Mouse (Mus musculus): ENCODE measurements around the gene Ptbp1. TPM values are rescaled to one million over a fixed set of nuclear protein-coding genes. Genes with fewer than 3 reads are reported as not detected.

Gene Ptbp1
- polyA plus RNA-seq, 1 experiment from 2014 or later: 237 TPM

GRCm38 (mm10) chr10:79857452-79857811 lies 3.2 kb downstream of the Ptbp1 start:
- peak overlapping the region; percentile 99; the same call in 1 of the 2 replicates for H3K9ac ChIP-seq (replicated peaks; ENCODE audit: low read length)
- H3K36me3 ChIP-seq (replicated peaks; ENCODE audit: control insufficient read depth, insufficient read depth, low read depth, low read length): peaks cover 24% of the 10 kb centered on the region
- no peaks in the 10 kb centered on the region for H3K9me3 ChIP-seq (replicated peaks; ENCODE audit: control insufficient read depth, low read length)
- no peak overlapping the region for H3K27ac ChIP-seq (replicated peaks; ENCODE audit: low read depth, low read length)
- ATAC-seq (replicated peaks; ENCODE audit: insufficient number of reproducible peaks, low FRiP score, low TSS enrichment, low read depth): no peak
- no peak for DNase-seq (ENCODE audit: low spot score)
- peak overlapping the region; percentile 99 for H3K4me2 ChIP-seq (ENCODE audit: low read depth, low read length)
- no peaks in the 10 kb centered on the region for H3K27me3 ChIP-seq (ENCODE audit: control insufficient read depth, insufficient read depth, low read length)
- peaks cover 23% of the 10 kb centered on the region for H3K4me1 ChIP-seq (ENCODE audit: control insufficient read depth, insufficient read depth, low read length)
- H3K4me3 ChIP-seq (ENCODE audit: low read depth, low read length): peak overlapping the region; percentile 100
- WGBS: 41% methylated on average over 4 of the region's 4 CpGs

DNA sequence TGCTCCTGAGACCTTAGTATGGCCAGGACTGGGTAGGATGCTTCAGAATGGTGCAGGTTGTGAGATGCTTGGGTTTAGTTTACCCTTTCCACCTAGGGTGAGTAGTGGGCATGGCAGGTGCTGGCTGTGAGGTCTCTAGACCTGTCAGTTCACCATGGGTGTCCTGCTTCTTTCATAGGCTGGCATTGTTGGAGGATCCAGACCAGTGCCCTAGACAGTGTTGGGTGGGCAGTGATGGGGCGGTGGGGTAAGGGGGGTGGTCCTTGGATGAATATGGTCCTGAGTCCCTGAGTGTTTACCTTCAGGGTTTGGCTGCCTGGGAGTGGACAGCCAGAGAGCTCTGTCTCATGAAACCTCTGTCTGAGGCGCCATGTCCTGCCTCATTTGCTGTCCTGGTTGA lies 3.7 kb downstream of the Ptbp1 start:
- ATAC-seq (replicated peaks; ENCODE audit: insufficient number of reproducible peaks, low FRiP score, low TSS enrichment, low read depth): no peak
- WGBS: 80% methylated on average over 2 of the region's 2 CpGs
- peaks cover 18% of the 10 kb centered on the region for H3K4me1 ChIP-seq (ENCODE audit: control insufficient read depth, insufficient read depth, low read length)
- peak overlapping the region; percentile 99 for H3K4me2 ChIP-seq (ENCODE audit: low read depth, low read length)
- no peak overlapping the region; the same call in 1 of the 2 replicates for H3K9ac ChIP-seq (replicated peaks; ENCODE audit: low read length)
- no peaks in the 10 kb centered on the region for H3K9me3 ChIP-seq (replicated peaks; ENCODE audit: control insufficient read depth, low read length)
- peak overlapping the region; percentile 100; the same call in 1 of the 2 replicates for H3K4me3 ChIP-seq (ENCODE audit: low read depth, low read length)
- H3K27ac ChIP-seq (replicated peaks; ENCODE audit: low read depth, low read length): no peak overlapping the region
- no peaks in the 10 kb centered on the region for H3K27me3 ChIP-seq (ENCODE audit: control insufficient read depth, insufficient read depth, low read length)
- H3K36me3 ChIP-seq (replicated peaks; ENCODE audit: control insufficient read depth, insufficient read depth, low read depth, low read length): peaks cover 28% of the 10 kb centered on the region
- DNase-seq (ENCODE audit: low spot score): no peak

- H3K4me3 ChIP-seq (ENCODE audit: low read depth, low read length): peak overlapping the region; percentile 100; the same call in 1 of the 2 replicates
- 67% methylated on average over 17 of the region's 17 CpGs for WGBS
- peaks cover 29% of the 10 kb centered on the region for H3K36me3 ChIP-seq (replicated peaks; ENCODE audit: control insufficient read depth, insufficient read depth, low read depth, low read length)
- H3K4me1 ChIP-seq (ENCODE audit: control insufficient read depth, insufficient read depth, low read length): peaks cover 15% of the 10 kb centered on the region
- H3K9ac ChIP-seq (replicated peaks; ENCODE audit: low read length): no peak overlapping the region
- H3K27ac ChIP-seq (replicated peaks; ENCODE audit: low read depth, low read length): no peak overlapping the region
- ATAC-seq (replicated peaks; ENCODE audit: insufficient number of reproducible peaks, low FRiP score, low TSS enrichment, low read depth): no peak
- H3K4me2 ChIP-seq (ENCODE audit: low read depth, low read length): peak overlapping the region; percentile 99; the same call in 1 of the 2 replicates
- DNase-seq (ENCODE audit: low spot score): no peak
- H3K9me3 ChIP-seq (replicated peaks; ENCODE audit: control insufficient read depth, low read length): no peaks in the 10 kb centered on the region
- no peaks in the 10 kb centered on the region for H3K27me3 ChIP-seq (ENCODE audit: control insufficient read depth, insufficient read depth, low read length)
Observed at GRCm38 (mm10) chr10:79858416-79859074, 4.3 kb downstream of the Ptbp1 start.

GRCm38 (mm10) chr10:79859116-79859515 lies 4.9 kb downstream of the Ptbp1 start:
- H3K4me1 ChIP-seq (ENCODE audit: control insufficient read depth, insufficient read depth, low read length): peaks cover 15% of the 10 kb centered on the region
- H3K27ac ChIP-seq (replicated peaks; ENCODE audit: low read depth, low read length): no peak overlapping the region
- no peaks in the 10 kb centered on the region for H3K27me3 ChIP-seq (ENCODE audit: control insufficient read depth, insufficient read depth, low read length)
- H3K4me3 ChIP-seq (ENCODE audit: low read depth, low read length): no peak overlapping the region
- DNase-seq (ENCODE audit: low spot score): no peak
- 90% methylated on average over 11 of the region's 11 CpGs for WGBS
- H3K4me2 ChIP-seq (ENCODE audit: low read depth, low read length): no peak overlapping the region
- peaks cover 29% of the 10 kb centered on the region for H3K36me3 ChIP-seq (replicated peaks; ENCODE audit: control insufficient read depth, insufficient read depth, low read depth, low read length)
- H3K9me3 ChIP-seq (replicated peaks; ENCODE audit: control insufficient read depth, low read length): no peaks in the 10 kb centered on the region
- H3K9ac ChIP-seq (replicated peaks; ENCODE audit: low read length): no peak overlapping the region
- no peak for ATAC-seq (replicated peaks; ENCODE audit: insufficient number of reproducible peaks, low FRiP score, low TSS enrichment, low read depth)

- H3K4me2 ChIP-seq (ENCODE audit: low read depth, low read length): no peak overlapping the region
- H3K4me3 ChIP-seq (ENCODE audit: low read depth, low read length): no peak overlapping the region
- 93% methylated on average over 26 of the region's 26 CpGs for WGBS
Observed at GRCm38 (mm10) chr10:79860079-79860911, 6.1 kb downstream of the Ptbp1 start.

GRCm38 (mm10) chr10:79861230-79862048 lies 7.2 kb downstream of the Ptbp1 start:
- Histone ChIP-seq H3K27ac (replicated peaks; ENCODE audit: low read depth, low read length) (no peak overlapping the region), H3K4me2 (ENCODE audit: low read depth, low read length) (no peak overlapping the region), H3K27me3 (ENCODE audit: control insufficient read depth, insufficient read depth, low read length) (no peaks in the 10 kb centered on the region), H3K9ac (replicated peaks; ENCODE audit: low read length) (no peak overlapping the region), H3K4me1 (ENCODE audit: control insufficient read depth, insufficient read depth, low read length) (peaks cover 12% of the 10 kb centered on the region), H3K9me3 (replicated peaks; ENCODE audit: control insufficient read depth, low read length) (no peaks in the 10 kb centered on the region), H3K4me3 (ENCODE audit: low read depth, low read length) (no peak overlapping the region), H3K36me3 (replicated peaks; ENCODE audit: control insufficient read depth, insufficient read depth, low read depth, low read length) (peaks cover 29% of the 10 kb centered on the region)
- WGBS: 82% methylated on average over 25 of the region's 25 CpGs
- ATAC-seq (replicated peaks; ENCODE audit: insufficient number of reproducible peaks, low FRiP score, low TSS enrichment, low read depth): no peak
- no peak for DNase-seq (ENCODE audit: low spot score)

More at GRCm38 (mm10) chr10:79860079-79860911, 6.1 kb downstream of the Ptbp1 start:
- Histone ChIP-seq H3K4me1 (ENCODE audit: control insufficient read depth, insufficient read depth, low read length) (peaks cover 15% of the 10 kb centered on the region), H3K27me3 (ENCODE audit: control insufficient read depth, insufficient read depth, low read length) (no peaks in the 10 kb centered on the region), H3K9me3 (replicated peaks; ENCODE audit: control insufficient read depth, low read length) (no peaks in the 10 kb centered on the region), H3K9ac (replicated peaks; ENCODE audit: low read length) (no peak overlapping the region), H3K27ac (replicated peaks; ENCODE audit: low read depth, low read length) (peak overlapping the region; percentile 4; the same call in 1 of the 2 replicates), H3K36me3 (replicated peaks; ENCODE audit: control insufficient read depth, insufficient read depth, low read depth, low read length) (peaks cover 29% of the 10 kb centered on the region)
- DNase-seq (ENCODE audit: low spot score): no peak
- no peak for ATAC-seq (replicated peaks; ENCODE audit: insufficient number of reproducible peaks, low FRiP score, low TSS enrichment, low read depth)

GRCm38 (mm10) chr10:79862049-79862788 lies 8.0 kb downstream of the Ptbp1 start:
- Histone ChIP-seq H3K9ac (replicated peaks; ENCODE audit: low read length) (no peak overlapping the region), H3K9me3 (replicated peaks; ENCODE audit: control insufficient read depth, low read length) (no peaks in the 10 kb centered on the region), H3K36me3 (replicated peaks; ENCODE audit: control insufficient read depth, insufficient read depth, low read depth, low read length) (peaks cover 31% of the 10 kb centered on the region), H3K4me2 (ENCODE audit: low read depth, low read length) (no peak overlapping the region), H3K27me3 (ENCODE audit: control insufficient read depth, insufficient read depth, low read length) (no peaks in the 10 kb centered on the region), H3K27ac (replicated peaks; ENCODE audit: low read depth, low read length) (no peak overlapping the region; the same call in 1 of the 2 replicates), H3K4me3 (ENCODE audit: low read depth, low read length) (no peak overlapping the region), H3K4me1 (ENCODE audit: control insufficient read depth, insufficient read depth, low read length) (peaks cover 5% of the 10 kb centered on the region)
- 92% methylated on average over 23 of the region's 23 CpGs for WGBS
- ATAC-seq (replicated peaks; ENCODE audit: insufficient number of reproducible peaks, low FRiP score, low TSS enrichment, low read depth) (no peak), DNase-seq (ENCODE audit: low spot score) (no peak)

Data from embryonic facial prominence, embryonic 11.5 days (tissue).